Mouse (Mus musculus) inflammation-experienced regulatory T-cells, adult 6 months (primary cell): ENCODE results near the gene Efl1. TPM values are rescaled to one million over a fixed set of nuclear protein-coding genes. Genes with fewer than 3 reads are reported as not detected.

Experiments
- ATAC-seq: one replicate; pipeline ENCODE4 v1.8.0; 2017
- polyA plus RNA-seq, 3 experiments: library from polyadenylated mRNA; unstranded; fragments of 100-300 nt; shearing (Covaris generic); gene quantifications; one replicate each; pipeline ENCODE4 v1.2.1; 2017

The Efl1 gene
- polyA plus RNA-seq, 3 experiments from 2014 or later: 33.2 to 48.4 (median 42.7) TPM

DNA sequence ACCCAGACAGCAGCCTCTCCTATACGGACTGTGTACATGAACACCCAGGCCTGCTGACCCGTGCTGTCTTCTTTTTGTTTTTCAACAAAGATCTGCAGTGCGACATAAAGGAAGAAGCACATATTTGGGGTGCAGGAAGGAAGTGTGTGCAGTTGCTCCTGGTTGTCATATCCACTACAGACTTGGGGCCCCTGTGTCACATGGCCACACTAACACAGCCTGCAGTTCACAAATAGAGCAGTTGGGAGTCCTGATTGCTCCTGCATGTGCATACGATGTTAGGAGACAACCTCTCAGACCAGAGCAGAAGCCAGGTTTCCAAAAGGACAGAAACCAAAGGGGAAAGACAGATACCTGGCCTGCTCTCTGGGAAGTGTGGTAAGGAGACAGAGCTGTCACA, 172.2 kb downstream of the Efl1 start:
- no peak for ATAC-seq

DNA sequence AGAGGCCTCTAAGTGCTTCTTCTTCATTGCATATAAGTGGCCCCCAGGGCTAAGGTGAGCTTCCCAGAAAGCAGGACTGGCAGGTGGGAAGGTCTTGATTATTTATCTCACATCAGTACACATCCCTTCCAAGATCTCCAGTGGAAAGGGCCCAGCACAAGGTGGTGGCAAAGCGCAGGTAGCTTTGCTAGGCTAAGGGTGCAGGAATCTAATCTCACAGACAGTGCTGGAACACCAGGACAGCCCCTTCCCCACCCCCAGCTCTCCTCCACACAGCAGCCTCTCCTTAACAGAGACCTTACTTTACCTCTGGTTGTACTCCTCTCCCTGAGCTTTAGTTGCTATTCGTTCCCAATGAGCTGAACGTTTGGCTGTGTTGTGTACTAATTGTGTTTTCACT, 173.1 kb downstream of the Efl1 start:
- no peak for ATAC-seq

DNA sequence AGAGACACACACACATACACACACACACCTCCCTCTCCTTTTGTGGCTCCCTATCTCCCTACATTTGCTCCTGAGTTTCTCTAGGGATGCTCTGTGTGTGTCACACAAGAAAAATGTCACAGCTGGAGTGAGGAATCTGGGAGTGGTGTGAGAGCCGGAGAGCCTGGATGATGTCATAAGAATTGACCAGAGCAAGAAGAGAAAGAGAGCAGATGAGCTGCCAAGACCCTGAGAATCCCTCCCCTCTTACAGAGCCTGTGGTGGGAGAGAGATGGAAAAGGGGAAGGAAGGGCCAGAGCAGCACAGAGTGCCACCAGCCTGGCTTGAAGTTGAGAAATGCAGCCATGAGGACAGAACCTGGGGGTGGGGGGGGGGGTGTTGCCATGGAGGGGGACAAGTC, 174.1 kb downstream of the Efl1 start:
- no peak for ATAC-seq

Other genes with a start within 250 kb of the Efl1 start
- not detected for gene Saxo2, start 86 bp upstream of the Efl1 start, polyA plus RNA-seq
- 1 to 10 TPM; 1.5 to 1.8 (median 1.7) TPM for gene Mex3b, start 218.7 kb downstream of the Efl1 start, polyA plus RNA-seq